Mouse (Mus musculus): ENCODE measurements around the gene Gp9.
"Not testable (repeated sequence)": the region's sequence is repeated elsewhere in the genome, so short reads cannot be mapped to it uniquely, and the experiment has no call there.

Gene Gp9

GRCm38 (mm10) chr6:87750184-87750910 is 27.5 kb upstream of the Gp9 start:
- DNase-seq = no peak

GRCm38 (mm10) chr6:87751574-87751973 is 26.3 kb upstream of the Gp9 start:
- no peak for DNase-seq

- no peak for DNase-seq
These were observed 22.7 kb upstream of the Gp9 start for GRCm38 (mm10) chr6:87755196-87755595.

- no peak for DNase-seq
These were observed 21.0 kb upstream of the Gp9 start for GRCm38 (mm10) chr6:87756896-87757295.

GRCm38 (mm10) chr6:87759404-87759803 is 18.5 kb upstream of the Gp9 start:
- DNase-seq = no peak

- DNase-seq = no peak
These were observed 18.0 kb upstream of the Gp9 start for GRCm38 (mm10) chr6:87759850-87760249.

GRCm38 (mm10) chr6:87762161-87762560 is 15.7 kb upstream of the Gp9 start:
- no peak for DNase-seq

GRCm38 (mm10) chr6:87763376-87764280 is 14.2 kb upstream of the Gp9 start:
- DNase-seq = peak; percentile 39 to 65

- not testable (repeated sequence) for DNase-seq
These were observed 13.6 kb upstream of the Gp9 start for GRCm38 (mm10) chr6:87764296-87764695.

GRCm38 (mm10) chr6:87770626-87771025 is 7.2 kb upstream of the Gp9 start:
- DNase-seq = no peak

GRCm38 (mm10) chr6:87774466-87774865 is 3.4 kb upstream of the Gp9 start:
- DNase-seq = no peak

- DNase-seq = no peak
These were observed 3.0 kb upstream of the Gp9 start for GRCm38 (mm10) chr6:87774909-87775308.

- no peak for DNase-seq
These were observed 2.2 kb upstream of the Gp9 start for GRCm38 (mm10) chr6:87775588-87776245.

GRCm38 (mm10) chr6:87776663-87777062 is 1.2 kb upstream of the Gp9 start:
- no peak for DNase-seq

GRCm38 (mm10) chr6:87778294-87779173 is 662 bp downstream of the Gp9 start:
- DNase-seq = no peak

GRCm38 (mm10) chr6:87779174-87780165 is 1.6 kb downstream of the Gp9 start:
- DNase-seq = no peak

GRCm38 (mm10) chr6:87780546-87781301 is 2.9 kb downstream of the Gp9 start:
- DNase-seq = no peak

- DNase-seq = no peak
These were observed 6.2 kb downstream of the Gp9 start for GRCm38 (mm10) chr6:87784033-87784432.

GRCm38 (mm10) chr6:87786621-87787020 is 8.7 kb downstream of the Gp9 start:
- DNase-seq = peak in 1 of 2 experiments; percentile 34

Data from cerebellum, postnatal 10 days (tissue).